Comparison of ENCODE assay signal across 20 mouse cellular contexts in genomic region chr10:40775655-40776054, GRCm38 (mm10).
DNase-seq lines count a peak whose midpoint lies in the region; ATAC-seq and TF ChIP-seq lines count a peak whose summit lies in the region.
"Had no signal": no experiment of that assay in that cellular context is flagged by ENCODE, and none has a peak within 500 bp of the region (broad histone marks: within the 10 kb centered on the region; RNA-seq: fewer than 3 reads in every experiment).

No protein-coding gene starts in this region.

- 81% methylated on average over 4 of the region's 4 CpGs for WGBS in forebrain, postnatal 0 days
- 85% methylated on average over 4 of the region's 4 CpGs for WGBS in forebrain, embryonic 14.5 days
- 78% methylated on average over 4 of the region's 4 CpGs for WGBS in midbrain, embryonic 10.5 days
- WGBS in midbrain, embryonic 13.5 days: 55% methylated on average over 4 of the region's 4 CpGs
- 39% methylated on average over 4 of the region's 4 CpGs for WGBS in midbrain, postnatal 0 days

- H3K27me3 ChIP-seq in forebrain, postnatal 0 days (ENCODE audit: insufficient read depth, low read length): no peaks in the 10 kb centered on the region
- H3K27me3 ChIP-seq in forebrain, embryonic 14.5 days (replicated peaks; ENCODE audit: control insufficient read depth, insufficient read depth, low read length): no peaks in the 10 kb centered on the region
- no peaks in the 10 kb centered on the region for H3K27me3 ChIP-seq in midbrain, embryonic 10.5 days (ENCODE audit: low read depth, poor library complexity, severe bottlenecking)
- no peaks in the 10 kb centered on the region for H3K27me3 ChIP-seq in midbrain, embryonic 13.5 days
- no peaks in the 10 kb centered on the region for H3K27me3 ChIP-seq in midbrain, postnatal 0 days (ENCODE audit: insufficient read depth, low read length)
- H3K27me3 ChIP-seq: embryonic facial prominence, embryonic 13.5 days; forebrain, embryonic 12.5 days had no signal

- no peak for DNase-seq in forebrain, postnatal 0 days
- no peak for DNase-seq in forebrain, embryonic 14.5 days (ENCODE audit: low spot score)
- no peak for DNase-seq in midbrain, embryonic 10.5 days (ENCODE audit: low spot score)
- DNase-seq in midbrain, postnatal 0 days (ENCODE audit: low spot score): no peak
- DNase-seq in spleen, postnatal 4 days (ENCODE audit: low spot score in 2 of 2): no peak
- DNase-seq: adrenal gland, postnatal 14 days; cerebellum, adult 18-20 months; cerebellum, adult 9-11 months; cerebellum, postnatal 36 days; gastrocnemius, postnatal 10 days; heart, adult 18-20 months; heart, postnatal 10 days; heart, postnatal 4 days had no signal

- no peak for TF ChIP-seq CTCF in forebrain, postnatal 0 days (IDR thresholded peaks at IDR 0.05; ENCODE audit: low read depth)
- no peak for TF ChIP-seq CTCF in midbrain, postnatal 0 days (IDR thresholded peaks at IDR 0.05)

- H3K9me3 ChIP-seq in forebrain, postnatal 0 days (ENCODE audit: low read length): no peaks in the 10 kb centered on the region
- no peaks in the 10 kb centered on the region for H3K9me3 ChIP-seq in forebrain, embryonic 14.5 days (replicated peaks; ENCODE audit: control insufficient read depth, low read length)
- no peaks in the 10 kb centered on the region for H3K9me3 ChIP-seq in midbrain, embryonic 10.5 days (replicated peaks)
- H3K9me3 ChIP-seq in midbrain, embryonic 13.5 days: no peaks in the 10 kb centered on the region
- H3K9me3 ChIP-seq in midbrain, postnatal 0 days (ENCODE audit: low read length): no peaks in the 10 kb centered on the region
- H3K9me3 ChIP-seq: embryonic facial prominence, embryonic 13.5 days; forebrain, embryonic 12.5 days; heart, embryonic 10.5 days had no signal

- no peaks in the 10 kb centered on the region for H3K36me3 ChIP-seq in forebrain, postnatal 0 days (ENCODE audit: insufficient read depth)
- H3K36me3 ChIP-seq in forebrain, embryonic 14.5 days (ENCODE audit: control insufficient read depth, insufficient read depth, low read length): no peaks in the 10 kb centered on the region
- no peaks in the 10 kb centered on the region for H3K36me3 ChIP-seq in midbrain, embryonic 10.5 days
- H3K36me3 ChIP-seq in midbrain, embryonic 13.5 days: no peaks in the 10 kb centered on the region
- no peaks in the 10 kb centered on the region for H3K36me3 ChIP-seq in midbrain, postnatal 0 days (ENCODE audit: insufficient read depth, low read length)
- H3K36me3 ChIP-seq: embryonic facial prominence, embryonic 13.5 days; forebrain, embryonic 12.5 days; heart, embryonic 10.5 days had no signal

- H3K4me2 ChIP-seq in forebrain, postnatal 0 days (ENCODE audit: low read depth): no peak overlapping the region
- no peak overlapping the region for H3K4me2 ChIP-seq in forebrain, embryonic 14.5 days (ENCODE audit: low read length)
- 0 out of 2 replicates have a peak overlapping the region, but pooled peaks have one; percentile 16 for H3K4me2 ChIP-seq in midbrain, embryonic 13.5 days (replicated peaks)
- 0 out of 2 replicates have a peak overlapping the region, but pooled peaks have one; percentile 32 for H3K4me2 ChIP-seq in midbrain, postnatal 0 days (ENCODE audit: low read depth, low read length, poor library complexity, severe bottlenecking)
- H3K4me2 ChIP-seq: forebrain, embryonic 12.5 days; hindbrain, embryonic 14.5 days had no signal

- no peak overlapping the region for H3K4me3 ChIP-seq in forebrain, postnatal 0 days (ENCODE audit: low read depth, low read length)
- no peak overlapping the region for H3K4me3 ChIP-seq in forebrain, embryonic 14.5 days (ENCODE audit: low read depth, low read length)
- H3K4me3 ChIP-seq in midbrain, embryonic 10.5 days: no peak overlapping the region
- H3K4me3 ChIP-seq in midbrain, embryonic 13.5 days (replicated peaks): no peak overlapping the region
- H3K4me3 ChIP-seq in midbrain, postnatal 0 days (ENCODE audit: low read depth, low read length): no peak overlapping the region
- H3K4me3 ChIP-seq: embryonic facial prominence, embryonic 13.5 days; forebrain, embryonic 12.5 days; heart, embryonic 10.5 days had no signal

- no peak for ATAC-seq in forebrain, postnatal 0 days
- no peak for ATAC-seq in forebrain, embryonic 14.5 days
- ATAC-seq in midbrain, embryonic 13.5 days: peak; percentile 64
- no peak for ATAC-seq in midbrain, postnatal 0 days (ENCODE audit: low FRiP score)
- no peak for ATAC-seq in megakaryocyte progenitor cell, adult 5-6 weeks (replicated peaks; ENCODE audit: poor library complexity)
- ATAC-seq: activated CD4-positive, CD25-positive, alpha-beta regulatory T cell, adult 4 months had no signal

- H3K4me1 ChIP-seq in forebrain, postnatal 0 days (ENCODE audit: insufficient read depth): no peaks in the 10 kb centered on the region
- H3K4me1 ChIP-seq in forebrain, embryonic 14.5 days (ENCODE audit: control insufficient read depth, insufficient read depth, low read length): no peaks in the 10 kb centered on the region
- peaks cover 41% of the 10 kb centered on the region for H3K4me1 ChIP-seq in midbrain, embryonic 10.5 days
- H3K4me1 ChIP-seq in midbrain, embryonic 13.5 days (replicated peaks): peaks cover 30% of the 10 kb centered on the region
- H3K4me1 ChIP-seq in midbrain, postnatal 0 days (ENCODE audit: insufficient read depth, low read length): peaks cover 7% of the 10 kb centered on the region; the same call in 1 of the 2 replicates
- H3K4me1 ChIP-seq: embryonic facial prominence, embryonic 13.5 days had no signal

- H3K27ac ChIP-seq in forebrain, postnatal 0 days (ENCODE audit: low read depth, low read length): peak overlapping the region; percentile 70; the same call in 1 of the 2 replicates
- no peak overlapping the region for H3K27ac ChIP-seq in forebrain, embryonic 14.5 days (ENCODE audit: low read depth, low read length)
- H3K27ac ChIP-seq in midbrain, embryonic 10.5 days (replicated peaks): peak overlapping the region; percentile 81
- peak overlapping the region; percentile 61 for H3K27ac ChIP-seq in midbrain, embryonic 13.5 days
- H3K27ac ChIP-seq in midbrain, postnatal 0 days (ENCODE audit: low read depth, low read length): no peak overlapping the region
- H3K27ac ChIP-seq: embryonic facial prominence, embryonic 13.5 days; forebrain, embryonic 12.5 days; heart, embryonic 10.5 days; hindbrain, embryonic 14.5 days had no signal

- H3K9ac ChIP-seq in forebrain, postnatal 0 days: no peak overlapping the region
- H3K9ac ChIP-seq in forebrain, embryonic 14.5 days (ENCODE audit: low read length): no peak overlapping the region
- no peak overlapping the region for H3K9ac ChIP-seq in midbrain, embryonic 13.5 days (replicated peaks)
- H3K9ac ChIP-seq in midbrain, postnatal 0 days (replicated peaks; ENCODE audit: low read length, poor library complexity, severe bottlenecking): no peak overlapping the region
- H3K9ac ChIP-seq: embryonic facial prominence, embryonic 13.5 days; forebrain, embryonic 12.5 days; hindbrain, embryonic 14.5 days had no signal

Comparison
In these comparisons a context has a peak if more than half of its experiments do, and no peak if none do; other contexts are left out.
1. H3K27ac ChIP-seq: peak in forebrain, postnatal 0 days (single experiment), midbrain, embryonic 10.5 days (single experiment) and midbrain, embryonic 13.5 days (single experiment); none in forebrain, embryonic 14.5 days (single experiment) and midbrain, postnatal 0 days (single experiment).
2. H3K4me2 ChIP-seq: peak in midbrain, embryonic 13.5 days (single experiment) and midbrain, postnatal 0 days (single experiment); none in forebrain, postnatal 0 days (single experiment) and forebrain, embryonic 14.5 days (single experiment).